Mouse (Mus musculus): ENCODE results near the gene Fbxo30.

Fbxo30 gene

DNA sequence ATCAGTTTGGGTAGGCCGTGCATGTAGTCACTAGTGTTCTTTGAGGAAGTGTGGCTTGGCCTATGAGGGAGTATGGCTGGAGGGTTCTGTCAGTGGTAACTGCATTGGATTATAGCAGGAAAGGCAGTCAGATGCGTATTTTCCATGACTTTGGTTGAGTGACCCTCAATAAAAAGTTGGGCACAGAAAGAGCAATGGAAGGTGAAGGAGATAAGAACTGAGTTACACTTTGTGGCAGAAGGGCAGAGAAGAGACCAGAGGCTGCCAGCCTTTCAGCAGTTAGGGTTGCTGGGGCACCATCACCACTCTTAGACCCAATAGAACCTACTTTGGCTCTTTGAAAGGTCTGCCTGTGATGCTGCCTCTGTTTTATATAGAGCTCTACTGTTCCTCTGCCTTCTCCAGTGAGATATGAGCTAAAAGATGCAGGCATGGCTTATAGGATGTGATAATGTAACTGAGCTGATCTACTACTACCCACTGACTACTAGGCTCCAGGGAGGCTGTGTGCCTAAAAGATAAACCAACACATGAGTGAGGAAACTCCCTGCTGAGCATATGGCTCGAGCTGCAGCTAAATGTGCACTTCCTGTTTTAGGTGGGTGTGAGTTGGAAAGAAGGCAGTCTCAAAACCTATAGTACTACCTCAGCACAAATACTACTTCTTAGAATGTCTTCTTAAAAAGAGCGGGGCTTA is 42.2 kb downstream of the Fbxo30 start:
- DNase-seq: no peak

DNA sequence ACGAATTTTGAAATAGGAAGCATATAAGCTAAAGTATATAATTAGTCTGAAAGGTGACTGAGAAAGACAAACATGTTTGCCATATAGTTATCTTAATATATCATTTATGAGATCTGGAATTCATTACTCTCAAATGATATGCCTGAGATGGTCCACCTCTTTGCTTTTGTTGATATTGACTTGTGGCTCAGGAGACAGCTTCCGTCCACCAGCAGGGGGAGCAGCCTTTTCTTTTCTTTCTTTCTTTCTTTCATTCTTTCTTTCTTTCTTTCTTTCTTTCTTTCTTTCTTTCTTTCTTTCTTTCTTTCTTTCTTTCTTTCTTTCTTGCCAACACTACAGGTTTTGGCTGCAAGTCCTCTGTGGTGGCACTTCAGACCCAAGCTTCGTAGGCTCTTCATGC is 45.4 kb downstream of the Fbxo30 start:
- DNase-seq: no peak

DNA sequence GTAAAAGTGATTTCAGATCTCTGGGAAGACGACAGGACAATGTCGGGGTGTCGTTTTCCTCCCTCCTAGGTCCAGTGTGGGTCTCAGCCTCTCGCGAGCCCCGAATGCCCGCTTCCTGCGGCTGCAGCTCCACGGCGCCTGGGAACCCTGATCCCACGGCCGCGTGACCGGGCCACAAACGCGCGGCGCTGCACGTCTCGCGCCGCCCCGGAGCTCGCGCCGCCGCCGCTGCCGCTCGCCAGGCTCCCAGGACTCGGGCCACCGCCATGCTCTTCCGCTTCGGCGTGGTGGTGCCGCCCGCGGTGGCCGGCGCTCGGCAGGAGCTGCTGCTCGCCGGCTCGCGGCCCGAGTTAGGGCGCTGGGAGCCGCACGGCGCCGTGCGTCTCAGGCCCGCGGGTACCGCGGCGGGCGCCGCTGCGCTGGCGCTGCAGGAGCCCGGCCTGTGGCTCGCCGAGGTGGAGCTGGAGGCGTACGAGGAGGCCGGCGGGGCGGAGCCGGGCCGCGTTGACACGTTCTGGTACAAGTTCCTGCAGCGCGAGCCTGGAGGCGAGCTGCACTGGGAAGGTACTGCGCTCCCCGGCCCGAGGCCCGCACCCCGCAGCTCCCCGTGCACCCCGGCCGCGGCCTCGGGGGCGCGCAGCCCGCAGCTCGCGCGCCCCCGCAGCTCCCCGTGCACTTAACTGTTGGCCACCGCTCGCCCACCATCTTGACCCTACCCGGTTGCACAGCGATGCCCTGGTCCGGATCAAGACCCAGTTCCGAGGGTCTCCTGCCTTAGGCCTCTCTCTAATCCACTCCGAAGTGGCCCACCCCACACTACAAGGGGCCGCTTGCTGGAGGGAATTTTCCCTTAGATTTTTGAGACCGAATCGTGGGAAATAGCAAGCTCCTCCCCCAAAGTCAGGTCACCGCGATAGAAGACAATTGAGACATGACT is 62.3 kb downstream of the Fbxo30 start, which contains the start of gene Epm2a:
Gene Epm2a, plus strand, starts transcription at position 200 of the 937 bp plus-strand sequence.
- DNase-seq: peak; percentile 72

DNA sequence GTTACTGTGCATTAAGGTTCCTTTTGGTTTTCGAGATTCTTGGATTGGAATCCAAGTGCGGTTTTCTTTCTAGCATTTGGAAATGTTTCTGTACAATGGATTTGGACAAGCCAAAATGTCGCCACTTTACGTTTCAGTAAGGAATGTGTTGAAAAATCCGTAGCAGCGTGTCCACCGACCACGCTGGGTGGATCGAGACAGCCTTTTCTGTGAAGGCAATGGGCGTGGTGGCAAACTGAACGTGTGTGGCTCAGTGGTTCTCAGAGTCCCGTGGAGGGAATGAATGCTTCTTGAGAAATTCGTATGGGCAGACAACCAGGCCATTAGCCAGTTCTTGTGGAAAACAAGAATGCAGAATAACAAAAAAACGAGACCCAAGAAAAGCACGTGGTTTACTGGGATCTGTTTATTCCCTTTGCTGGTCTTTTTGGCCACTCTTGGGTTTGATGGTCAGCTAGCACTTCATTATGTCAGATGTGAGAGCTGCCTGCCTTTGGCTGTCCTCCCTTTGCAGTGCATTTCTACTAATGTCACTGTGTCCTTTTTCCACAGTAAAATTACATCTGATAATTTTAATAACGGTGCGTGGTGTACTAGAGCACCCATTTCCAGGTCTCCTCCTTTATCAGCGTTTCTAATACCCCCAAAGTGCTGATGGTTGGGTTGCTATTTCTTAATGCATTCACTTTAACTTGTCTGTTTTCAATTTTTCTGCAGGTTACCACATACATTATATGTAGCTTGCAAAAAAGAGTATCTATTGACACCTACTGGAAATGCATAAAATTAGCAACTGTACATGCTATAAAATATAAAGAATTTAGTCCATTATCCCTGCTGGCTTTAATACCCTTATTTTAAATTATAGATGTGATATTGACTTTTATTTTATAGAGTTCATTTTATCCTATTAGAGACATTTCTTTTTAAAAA is 63.7 kb downstream of the Fbxo30 start:
- DNase-seq: peak; percentile 8

All from cerebellum, adult 11 months (tissue).